Mouse (Mus musculus) neural tube, embryonic 11.5 days (tissue): ENCODE measurements around the gene Mtor. TPM values are rescaled to one million over a fixed set of nuclear protein-coding genes. Genes with fewer than 3 reads are reported as not detected.
A peak's percentile ranks its signal among the peaks of the same experiment; 100 is the strongest.

Experiments
- ATAC-seq: fragments of 200-750 bp; cut with Nextera tagmentation; 2 replicates; pipeline ENCODE4 v1.8.0; 2017; ENCODE audit warnings: moderate number of reproducible peaks, mild to moderate bottlenecking, moderate TSS enrichment, moderate library complexity; ENCODE audit not compliant: insufficient read depth, low FRiP score, low TSS enrichment
- DNase-seq: peaks from one replicate; pipeline ENCODE4 v3.0.0-alpha.2; 2015; ENCODE audit warnings: low spot score
- H3K27ac ChIP-seq: fragments of 300-500 bp; sonication (generic); 2 replicates; pipeline ENCODE4 v1.5.1; 2014; ENCODE audit warnings: low read depth, mild to moderate bottlenecking, low read length
- H3K27me3 ChIP-seq: fragments of 300-500 bp; sonication (generic); 2 replicates; pipeline ENCODE4 v1.6.1; 2014; ENCODE audit warnings: mild to moderate bottlenecking, low read length, mixed read lengths; ENCODE audit not compliant: control insufficient read depth, insufficient read depth
- H3K36me3 ChIP-seq: fragments of 300-500 bp; sonication (generic); 2 replicates; pipeline ENCODE4 v1.6.1; 2014; ENCODE audit warnings: mild to moderate bottlenecking, low read length, moderate library complexity, mixed read lengths; ENCODE audit not compliant: control insufficient read depth, insufficient read depth
- H3K4me1 ChIP-seq: fragments of 300-500 bp; sonication (generic); 2 replicates; pipeline ENCODE4 v1.6.1; 2014; ENCODE audit warnings: low read length, mixed read lengths; ENCODE audit not compliant: control insufficient read depth, insufficient read depth
- H3K4me2 ChIP-seq: fragments of 300-500 bp; sonication (generic); 2 replicates; pipeline ENCODE4 v1.6.1; 2014; ENCODE audit warnings: low read depth, mild to moderate bottlenecking, moderate library complexity
- H3K4me3 ChIP-seq: fragments of 300-500 bp; sonication (generic); 2 replicates; pipeline ENCODE4 v1.5.1; 2014; ENCODE audit warnings: low read depth, low read length
- H3K9ac ChIP-seq: fragments of 300-500 bp; sonication (generic); 2 replicates; pipeline ENCODE4 v1.6.1; 2014; ENCODE audit warnings: mild to moderate bottlenecking, low read length
- H3K9me3 ChIP-seq: fragments of 300-500 bp; sonication (generic); 2 replicates; pipeline ENCODE4 v1.6.1; 2016; ENCODE audit warnings: low read length; ENCODE audit not compliant: control insufficient read depth
- WGBS: fragments of 180-500 bp; shearing (Covaris S2); extraction: QIAGEN DNeasy Blood & Tissue Kit; methylation state at CpG from one replicate; pipeline ENCODE4 v1.1.7; 2014; 5-methylcytosine and 5-hydroxymethylcytosine counted together
- polyA plus RNA-seq: library from polyadenylated mRNA; unstranded; fragments of >200 nt; fragmentation: Nextera tagmentation; extraction: Ambion mirVana; gene quantifications from 2 replicates; pipeline ENCODE4 v1.2.1, GENCODE M21; 2014

Mtor gene
- polyA plus RNA-seq, 1 experiment from 2014 or later = 34.1 TPM

- H3K27ac ChIP-seq = no peak overlapping the region
- H3K4me2 ChIP-seq = no peak overlapping the region
- DNase-seq (no peak), ATAC-seq (no peak)
- no peaks in the 10 kb centered on the region for H3K4me1 ChIP-seq
- WGBS = 79% methylated on average over 2 of the region's 2 CpGs
- peaks cover 33% of the 10 kb centered on the region for H3K36me3 ChIP-seq
- no peak overlapping the region for H3K4me3 ChIP-seq
- H3K9ac ChIP-seq = no peak overlapping the region
- H3K9me3 ChIP-seq = no peaks in the 10 kb centered on the region
- H3K27me3 ChIP-seq = no peaks in the 10 kb centered on the region
Measured at GRCm38 (mm10) chr4:148487841-148488240, 39.4 kb downstream of the Mtor start.

GRCm38 (mm10) chr4:148490502-148490901 is 42.1 kb downstream of the Mtor start:
- ATAC-seq (no peak), DNase-seq (no peak)
- H3K4me3 ChIP-seq = no peak overlapping the region
- H3K4me1 ChIP-seq = no peaks in the 10 kb centered on the region
- no peak overlapping the region for H3K27ac ChIP-seq
- H3K36me3 ChIP-seq = peaks cover 25% of the 10 kb centered on the region
- no peaks in the 10 kb centered on the region for H3K27me3 ChIP-seq
- WGBS = 86% methylated on average over 6 of the region's 6 CpGs
- H3K4me2 ChIP-seq = no peak overlapping the region
- no peak overlapping the region for H3K9ac ChIP-seq
- H3K9me3 ChIP-seq = no peaks in the 10 kb centered on the region

GRCm38 (mm10) chr4:148491448-148491847 is 43.0 kb downstream of the Mtor start:
- DNase-seq = no peak
- H3K9ac ChIP-seq = no peak overlapping the region
- no peak overlapping the region for H3K27ac ChIP-seq
- no peak for ATAC-seq
- 94% methylated on average over 7 of the region's 7 CpGs for WGBS
- no peaks in the 10 kb centered on the region for H3K27me3 ChIP-seq
- H3K4me1 ChIP-seq = no peaks in the 10 kb centered on the region
- no peaks in the 10 kb centered on the region for H3K9me3 ChIP-seq
- peaks cover 22% of the 10 kb centered on the region for H3K36me3 ChIP-seq
- no peak overlapping the region for H3K4me3 ChIP-seq
- H3K4me2 ChIP-seq = no peak overlapping the region

GRCm38 (mm10) chr4:148495160-148495559 is 46.7 kb downstream of the Mtor start:
- Histone ChIP-seq H3K27me3 (no peaks in the 10 kb centered on the region), H3K4me3 (no peak overlapping the region), H3K9me3 (no peaks in the 10 kb centered on the region), H3K27ac (no peak overlapping the region), H3K36me3 (peaks cover 19% of the 10 kb centered on the region), H3K4me2 (no peak overlapping the region), H3K9ac (no peak overlapping the region), H3K4me1 (no peaks in the 10 kb centered on the region)
- 95% methylated on average over 6 of the region's 6 CpGs for whole genome bisulfite sequencing
- DNase-seq (no peak), ATAC-seq (no peak)

DNA sequence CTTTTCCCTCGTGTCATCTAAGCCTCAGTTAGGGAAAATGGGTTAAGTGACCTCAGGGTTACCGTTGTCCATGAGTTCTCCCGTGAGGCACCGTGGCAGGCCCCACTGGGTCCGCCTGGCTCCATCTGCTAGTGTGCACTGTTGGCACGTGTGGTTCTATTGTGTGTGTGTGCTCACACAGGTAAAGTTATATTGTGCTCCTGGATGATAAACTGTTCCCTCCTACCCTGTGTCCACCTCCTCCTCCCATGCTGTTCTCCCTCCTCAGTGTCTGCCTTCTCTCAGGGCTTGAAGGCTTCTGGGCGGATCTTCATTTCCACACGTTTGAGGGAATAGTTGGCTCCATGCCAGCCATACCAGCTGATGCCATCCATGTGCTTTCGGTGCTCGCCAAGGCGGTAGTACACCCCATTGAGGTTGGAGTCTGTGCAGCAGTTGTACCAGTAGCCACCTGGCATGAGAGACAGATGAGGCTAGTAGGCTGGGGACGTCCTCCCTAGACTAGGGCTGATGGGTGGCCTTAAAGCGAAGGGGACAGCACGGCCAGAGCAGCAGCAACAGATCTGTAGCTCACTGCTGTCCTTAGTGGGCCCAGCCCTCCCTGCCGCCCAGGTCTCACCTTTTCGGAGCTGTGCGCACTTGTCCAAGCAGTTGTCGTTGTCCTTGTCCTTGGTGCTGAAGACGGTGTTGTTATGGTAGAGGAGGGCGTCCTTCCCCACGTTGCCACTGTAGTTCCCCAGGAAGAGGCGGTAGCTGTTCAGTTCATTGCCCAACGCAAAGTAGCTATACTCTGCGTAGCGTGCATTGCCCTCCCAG is 47.7 kb downstream of the Mtor start:
- Histone ChIP-seq H3K4me1 (no peaks in the 10 kb centered on the region), H3K9me3 (no peaks in the 10 kb centered on the region), H3K27me3 (no peaks in the 10 kb centered on the region), H3K36me3 (peaks cover 14% of the 10 kb centered on the region), H3K27ac (no peak overlapping the region), H3K4me2 (no peak overlapping the region), H3K4me3 (no peak overlapping the region), H3K9ac (no peak overlapping the region)
- WGBS = 87% methylated on average over 25 of the region's 25 CpGs
- ATAC-seq (no peak), DNase-seq (no peak)

DNA sequence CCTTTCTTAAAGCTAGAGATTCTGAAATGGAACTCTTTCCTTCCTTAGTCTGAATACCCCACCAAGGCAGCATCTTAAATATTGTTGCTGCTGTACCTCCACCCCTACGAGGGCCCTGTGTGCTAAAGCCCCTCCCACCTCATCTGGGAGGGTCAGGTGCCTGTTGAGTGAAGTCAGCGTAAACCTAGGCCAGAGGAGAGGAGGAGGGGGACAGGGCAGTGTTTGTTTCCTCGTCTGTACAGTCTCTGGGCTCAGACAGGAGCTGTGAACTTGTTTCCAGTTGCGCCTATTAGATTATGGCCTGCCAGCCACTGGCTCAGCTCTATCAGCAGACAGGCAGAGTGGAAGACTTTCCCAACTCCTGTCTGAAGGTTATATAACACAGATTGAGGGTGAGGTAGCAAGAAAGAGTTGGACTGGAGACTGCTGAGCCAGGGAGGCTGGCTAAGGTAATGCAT is 52.0 kb downstream of the Mtor start, which contains the start of gene Angptl7:
Gene Angptl7, minus strand, starts transcription at position 51 of the 458 bp plus-strand sequence.
- H3K4me2 ChIP-seq = no peak within 1 kb of the TSS
- ATAC-seq (no peak), DNase-seq (no peak)
- no peak within 1 kb of the TSS for H3K4me3 ChIP-seq
- peaks cover 6% of the 10 kb centered on the region; the same call in 1 of the 2 replicates for H3K4me1 ChIP-seq
- WGBS = 69% methylated on average over 4 of the region's 4 CpGs
- H3K27me3 ChIP-seq = no peaks in the 10 kb centered on the region
- H3K9ac ChIP-seq = no peak within 1 kb of the TSS
- no peak within 1 kb of the TSS for H3K27ac ChIP-seq
- H3K36me3 ChIP-seq = peaks cover 11% of the 10 kb centered on the region
- H3K9me3 ChIP-seq = no peaks in the 10 kb centered on the region

DNA sequence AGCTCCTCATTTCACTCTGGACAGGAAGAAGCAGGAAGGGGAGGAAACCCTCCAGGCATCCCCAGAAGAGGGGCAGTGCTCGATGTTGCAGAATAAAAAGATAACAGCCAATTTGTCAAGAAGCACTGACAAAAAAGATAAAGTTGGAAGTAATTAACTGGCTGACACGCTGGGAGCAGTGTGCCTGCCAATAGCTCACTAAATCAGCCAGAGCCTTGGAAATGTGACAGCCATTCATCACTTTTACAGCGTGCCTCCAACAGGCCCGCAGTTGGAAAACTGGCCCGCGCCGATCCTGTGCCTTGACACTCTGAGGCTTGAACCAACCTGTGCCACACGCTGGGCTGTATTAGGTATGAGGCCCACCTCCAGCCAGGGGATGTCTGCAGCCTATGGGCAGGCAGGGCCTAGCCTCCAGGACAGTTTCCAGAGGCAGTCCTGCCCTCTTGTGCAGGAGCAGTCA is 56.1 kb downstream of the Mtor start:
- Histone ChIP-seq H3K27ac (0 out of 2 replicates have a peak overlapping the region, but pooled peaks have one; percentile 4), H3K4me1 (peaks cover 6% of the 10 kb centered on the region; the same call in 1 of the 2 replicates), H3K27me3 (no peaks in the 10 kb centered on the region), H3K36me3 (peaks cover 14% of the 10 kb centered on the region), H3K9ac (no peak overlapping the region), H3K9me3 (no peaks in the 10 kb centered on the region), H3K4me3 (no peak overlapping the region), H3K4me2 (no peak overlapping the region)
- peak; percentile 63; the same call in 1 of the 2 replicates for ATAC-seq
- no peak for DNase-seq
- 18% methylated on average over 8 of the region's 8 CpGs for WGBS

DNA sequence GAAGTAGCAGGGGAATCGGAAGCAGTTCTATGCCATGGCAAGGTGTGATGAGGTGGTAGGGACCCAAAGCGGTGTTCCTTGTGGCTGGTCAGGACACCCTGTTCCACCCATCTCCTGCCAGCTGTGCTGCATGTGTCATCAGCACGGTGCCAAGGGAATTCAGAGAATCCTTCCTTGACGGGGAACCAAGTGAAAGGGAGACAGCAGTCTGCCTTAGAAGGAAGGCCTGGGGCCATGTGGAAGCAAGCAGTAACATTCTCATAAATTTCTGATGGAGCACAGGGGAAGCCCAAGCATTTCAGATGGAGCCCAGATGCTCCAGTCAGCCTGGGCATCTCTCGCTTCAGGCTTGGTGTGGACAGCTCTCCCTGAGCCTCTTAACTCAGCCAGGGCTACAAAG is 59.2 kb downstream of the Mtor start:
- Histone ChIP-seq H3K27me3 (no peaks in the 10 kb centered on the region), H3K4me3 (no peak overlapping the region), H3K36me3 (peaks cover 9% of the 10 kb centered on the region), H3K4me1 (peaks cover 6% of the 10 kb centered on the region; the same call in 1 of the 2 replicates), H3K4me2 (no peak overlapping the region), H3K27ac (no peak overlapping the region), H3K9ac (no peak overlapping the region), H3K9me3 (no peaks in the 10 kb centered on the region)
- ATAC-seq = no peak
- WGBS = 69% methylated on average over 5 of the region's 5 CpGs
- DNase-seq = no peak
